Mouse (Mus musculus) stomach, embryonic 15.5 days (tissue): ENCODE results near the gene Slc3a2. TPM values are rescaled to one million over a fixed set of nuclear protein-coding genes. Genes with fewer than 3 reads are reported as not detected.
A peak's percentile ranks its signal among the peaks of the same experiment; 100 is the strongest.

Experiments used
- ATAC-seq: fragments of 200-750 bp; cut with Nextera tagmentation; 2 replicates; pipeline ENCODE4 v1.8.0; 2017; ENCODE audit warnings: low read depth, moderate number of reproducible peaks, moderate TSS enrichment; ENCODE audit not compliant: insufficient read depth, low FRiP score
- H3K27ac ChIP-seq: fragments of 300-500 bp; sonication (generic); 2 replicates; pipeline ENCODE4 v1.5.1; 2015; ENCODE audit warnings: mild to moderate bottlenecking, inconsistent platforms
- H3K27me3 ChIP-seq: fragments of 300-500 bp; sonication (generic); replicated peaks from 2 replicates; pipeline ENCODE4 v1.6.1; 2015; ENCODE audit warnings: inconsistent platforms
- H3K36me3 ChIP-seq: fragments of 300-500 bp; sonication (generic); 2 replicates; pipeline ENCODE4 v1.6.1; 2015; ENCODE audit warnings: inconsistent platforms
- H3K4me1 ChIP-seq: fragments of 300-500 bp; sonication (generic); 2 replicates; pipeline ENCODE4 v1.6.1; 2015; ENCODE audit warnings: inconsistent platforms
- H3K4me2 ChIP-seq: fragments of 300-500 bp; sonication (generic); 2 replicates; pipeline ENCODE4 v1.6.1; 2015; ENCODE audit warnings: mild to moderate bottlenecking, inconsistent platforms
- H3K4me3 ChIP-seq: fragments of 300-500 bp; sonication (generic); replicated peaks from 2 replicates; pipeline ENCODE4 v1.5.1; 2015; ENCODE audit warnings: inconsistent platforms
- H3K9ac ChIP-seq: fragments of 300-500 bp; sonication (generic); 2 replicates; pipeline ENCODE4 v1.6.1; 2015; ENCODE audit warnings: inconsistent platforms
- H3K9me3 ChIP-seq: fragments of 300-500 bp; sonication (generic); 2 replicates; pipeline ENCODE4 v1.6.1; 2016; ENCODE audit warnings: inconsistent platforms
- WGBS: fragments of 180-500 bp; shearing (Covaris S2); methylation state at CpG from one replicate; pipeline ENCODE4 v1.1.7; 2015; 5-methylcytosine and 5-hydroxymethylcytosine counted together
- polyA plus RNA-seq: library from polyadenylated mRNA; unstranded; fragments of >200 nt; fragmentation: Nextera tagmentation; extraction: Ambion mirVana; gene quantifications from 2 replicates; pipeline ENCODE4 v1.2.1, GENCODE M21; 2015

Slc3a2 gene
- polyA plus RNA-seq, 1 experiment from 2014 or later: 111 TPM

- peaks cover 29% of the 10 kb centered on the region for H3K36me3 ChIP-seq
- 75% methylated on average over 6 of the region's 6 CpGs for WGBS
- no peak overlapping the region for H3K4me2 ChIP-seq
- H3K4me3 ChIP-seq: no peak overlapping the region
- no peak overlapping the region for H3K9ac ChIP-seq
- no peak for ATAC-seq
- no peaks in the 10 kb centered on the region for H3K27me3 ChIP-seq
- H3K27ac ChIP-seq: peak overlapping the region; percentile 44; the same call in 1 of the 2 replicates
- H3K4me1 ChIP-seq: 0 out of 2 replicates have a peak, but pooled peaks cover 3% of the 10 kb centered on the region
- H3K9me3 ChIP-seq: no peaks in the 10 kb centered on the region
Observed at GRCm38 (mm10) chr19:8705026-8705708, 18.0 kb downstream of the Slc3a2 start.

GRCm38 (mm10) chr19:8703571-8703970 is 19.6 kb downstream of the Slc3a2 start:
- 65% methylated on average over 3 of the region's 4 CpGs for WGBS
- Histone ChIP-seq H3K27ac (no peak overlapping the region), H3K36me3 (peaks cover 17% of the 10 kb centered on the region), H3K4me3 (no peak overlapping the region), H3K4me2 (no peak overlapping the region), H3K4me1 (no peaks in the 10 kb centered on the region), H3K27me3 (no peaks in the 10 kb centered on the region), H3K9ac (no peak overlapping the region), H3K9me3 (no peaks in the 10 kb centered on the region)
- ATAC-seq: no peak

GRCm38 (mm10) chr19:8702458-8702857 is 20.7 kb downstream of the Slc3a2 start:
- no peak overlapping the region for H3K9ac ChIP-seq
- no peak overlapping the region for H3K4me2 ChIP-seq
- H3K27ac ChIP-seq: no peak overlapping the region
- H3K27me3 ChIP-seq: no peaks in the 10 kb centered on the region
- no peak for ATAC-seq
- no peak overlapping the region for H3K4me3 ChIP-seq
- H3K4me1 ChIP-seq: no peaks in the 10 kb centered on the region
- WGBS: 64% methylated on average over 3 of the region's 3 CpGs
- H3K36me3 ChIP-seq: peaks cover 6% of the 10 kb centered on the region
- no peaks in the 10 kb centered on the region for H3K9me3 ChIP-seq

GRCm38 (mm10) chr19:8699652-8700051 is 23.5 kb downstream of the Slc3a2 start:
- H3K27me3 ChIP-seq: no peaks in the 10 kb centered on the region
- ATAC-seq: no peak
- H3K9me3 ChIP-seq: no peaks in the 10 kb centered on the region
- H3K4me1 ChIP-seq: no peaks in the 10 kb centered on the region
- no peak overlapping the region for H3K4me2 ChIP-seq
- no peak overlapping the region for H3K27ac ChIP-seq
- no peaks in the 10 kb centered on the region for H3K36me3 ChIP-seq
- H3K4me3 ChIP-seq: no peak overlapping the region
- no peak overlapping the region for H3K9ac ChIP-seq
- WGBS: 72% methylated on average over 9 of the region's 9 CpGs

GRCm38 (mm10) chr19:8695330-8695729 is 27.8 kb downstream of the Slc3a2 start:
- H3K36me3 ChIP-seq: no peaks in the 10 kb centered on the region
- 35% methylated on average over 6 of the region's 6 CpGs for WGBS
- no peak overlapping the region for H3K9ac ChIP-seq
- no peak overlapping the region for H3K4me2 ChIP-seq
- H3K27ac ChIP-seq: no peak overlapping the region
- H3K4me1 ChIP-seq: no peaks in the 10 kb centered on the region
- no peaks in the 10 kb centered on the region for H3K9me3 ChIP-seq
- no peak overlapping the region for H3K4me3 ChIP-seq
- H3K27me3 ChIP-seq: no peaks in the 10 kb centered on the region
- peak; percentile 72 for ATAC-seq

GRCm38 (mm10) chr19:8692740-8693139 is 30.4 kb downstream of the Slc3a2 start:
- Histone ChIP-seq H3K4me1 (no peaks in the 10 kb centered on the region), H3K4me3 (no peak overlapping the region), H3K4me2 (no peak overlapping the region), H3K27me3 (no peaks in the 10 kb centered on the region), H3K36me3 (no peaks in the 10 kb centered on the region), H3K9ac (no peak overlapping the region), H3K27ac (no peak overlapping the region), H3K9me3 (no peaks in the 10 kb centered on the region)
- WGBS: 73% methylated on average over 5 of the region's 5 CpGs
- ATAC-seq: no peak

- H3K4me2 ChIP-seq: no peak overlapping the region
- WGBS: 50% methylated on average over 9 of the region's 9 CpGs
Observed at GRCm38 (mm10) chr19:8691871-8692539, 31.2 kb downstream of the Slc3a2 start.

GRCm38 (mm10) chr19:8683627-8684026 is 39.5 kb downstream of the Slc3a2 start:
- H3K9ac ChIP-seq: no peak overlapping the region
- WGBS: 75% methylated on average over 2 of the region's 2 CpGs
- H3K4me1 ChIP-seq: peaks cover 16% of the 10 kb centered on the region
- ATAC-seq: no peak
- H3K4me3 ChIP-seq: no peak overlapping the region
- no peak overlapping the region for H3K27ac ChIP-seq
- H3K9me3 ChIP-seq: no peaks in the 10 kb centered on the region
- no peaks in the 10 kb centered on the region for H3K36me3 ChIP-seq
- no peaks in the 10 kb centered on the region for H3K27me3 ChIP-seq
- H3K4me2 ChIP-seq: no peak overlapping the region

More at GRCm38 (mm10) chr19:8691871-8692539, 31.2 kb downstream of the Slc3a2 start:
- ATAC-seq: no peak
- Histone ChIP-seq H3K9me3 (no peaks in the 10 kb centered on the region), H3K27me3 (no peaks in the 10 kb centered on the region), H3K4me1 (no peaks in the 10 kb centered on the region), H3K4me3 (no peak overlapping the region), H3K9ac (no peak overlapping the region), H3K27ac (no peak overlapping the region), H3K36me3 (no peaks in the 10 kb centered on the region)

- Histone ChIP-seq H3K4me2 (no peak overlapping the region), H3K36me3 (no peaks in the 10 kb centered on the region), H3K27me3 (no peaks in the 10 kb centered on the region), H3K4me1 (peaks cover 19% of the 10 kb centered on the region), H3K9me3 (no peaks in the 10 kb centered on the region), H3K27ac (no peak overlapping the region), H3K4me3 (no peak overlapping the region), H3K9ac (no peak overlapping the region)
- WGBS: 3% methylated on average over 3 of the region's 3 CpGs
- ATAC-seq: no peak; the same call in 1 of the 2 replicates
Observed at GRCm38 (mm10) chr19:8682996-8683395, 40.2 kb downstream of the Slc3a2 start.

GRCm38 (mm10) chr19:8681633-8682362 is 41.4 kb downstream of the Slc3a2 start:
- WGBS: 93% methylated on average over 4 of the region's 4 CpGs
- ATAC-seq: no peak
- no peak overlapping the region for H3K9ac ChIP-seq
- H3K27ac ChIP-seq: no peak overlapping the region
- no peaks in the 10 kb centered on the region for H3K9me3 ChIP-seq
- no peaks in the 10 kb centered on the region for H3K36me3 ChIP-seq
- H3K4me1 ChIP-seq: peaks cover 19% of the 10 kb centered on the region
- H3K27me3 ChIP-seq: no peaks in the 10 kb centered on the region
- H3K4me3 ChIP-seq: no peak overlapping the region
- H3K4me2 ChIP-seq: no peak overlapping the region

- Histone ChIP-seq H3K36me3 (no peaks in the 10 kb centered on the region), H3K27me3 (no peaks in the 10 kb centered on the region), H3K27ac (peak overlapping the region; percentile 91), H3K9me3 (no peaks in the 10 kb centered on the region), H3K4me2 (peak overlapping the region; percentile 44), H3K4me3 (no peak overlapping the region; the same call in 1 of the 2 replicates), H3K9ac (no peak overlapping the region), H3K4me1 (peaks cover 19% of the 10 kb centered on the region)
- 28% methylated on average over 18 of the region's 18 CpGs for WGBS
- peak; percentile 80 for ATAC-seq
Observed at GRCm38 (mm10) chr19:8679031-8679779, 44.0 kb downstream of the Slc3a2 start.
